Mouse (Mus musculus) spleen, postnatal 10 days (tissue): ENCODE results near the gene Ptprg.
"Not testable (repeated sequence)": the region's sequence is repeated elsewhere in the genome, so short reads cannot be mapped to it uniquely, and the experiment has no call there.

Experiments used
- DNase-seq, 2 experiments: peaks; one replicate each; pipeline ENCODE4 v3.0.0; 2021 to 2022; ENCODE audit warnings: low spot score in 2 of 2

The Ptprg gene

GRCm38 (mm10) chr14:11960269-11961121, 407.2 kb downstream of the Ptprg start:
- DNase-seq, result no peak

GRCm38 (mm10) chr14:11962101-11962500, 408.8 kb downstream of the Ptprg start:
- no peak for DNase-seq

GRCm38 (mm10) chr14:11962561-11962960, 409.2 kb downstream of the Ptprg start:
- DNase-seq, result no peak

GRCm38 (mm10) chr14:11963791-11964190, 410.5 kb downstream of the Ptprg start:
- no peak for DNase-seq

GRCm38 (mm10) chr14:11964326-11964725, 411.0 kb downstream of the Ptprg start:
- DNase-seq, result not testable (repeated sequence)

GRCm38 (mm10) chr14:11965878-11966277, 412.5 kb downstream of the Ptprg start:
- DNase-seq, result no peak

- no peak for DNase-seq
Observed at GRCm38 (mm10) chr14:11981764-11982163, 428.4 kb downstream of the Ptprg start.

GRCm38 (mm10) chr14:11983031-11983430, 429.7 kb downstream of the Ptprg start:
- DNase-seq, result no peak

- DNase-seq, result no peak
Observed at GRCm38 (mm10) chr14:11984086-11984485, 430.8 kb downstream of the Ptprg start.

GRCm38 (mm10) chr14:11988975-11989374, 435.6 kb downstream of the Ptprg start:
- DNase-seq, result no peak

- no peak for DNase-seq
Observed at GRCm38 (mm10) chr14:11991151-11991550, 437.8 kb downstream of the Ptprg start.

- DNase-seq, result no peak
Observed at GRCm38 (mm10) chr14:11992111-11992510, 438.8 kb downstream of the Ptprg start.

GRCm38 (mm10) chr14:11992534-11992933, 439.2 kb downstream of the Ptprg start:
- DNase-seq, result no peak

- DNase-seq, result no peak
Observed at GRCm38 (mm10) chr14:11997555-11997954, 444.2 kb downstream of the Ptprg start.

- no peak for DNase-seq
Observed at GRCm38 (mm10) chr14:11998464-11998863, 445.1 kb downstream of the Ptprg start.

GRCm38 (mm10) chr14:12004061-12004460, 450.7 kb downstream of the Ptprg start:
- DNase-seq, result no peak

GRCm38 (mm10) chr14:12011766-12012165, 458.4 kb downstream of the Ptprg start:
- DNase-seq, result no peak

- no peak for DNase-seq
Observed at GRCm38 (mm10) chr14:12025812-12026728, 472.7 kb downstream of the Ptprg start.

GRCm38 (mm10) chr14:12027247-12027646, 473.9 kb downstream of the Ptprg start:
- DNase-seq, result no peak

GRCm38 (mm10) chr14:12029926-12030325, 476.6 kb downstream of the Ptprg start:
- DNase-seq, result no peak

GRCm38 (mm10) chr14:12036530-12037283, 483.4 kb downstream of the Ptprg start:
- no peak for DNase-seq

- DNase-seq, result no peak
Observed at GRCm38 (mm10) chr14:12039743-12040142, 486.4 kb downstream of the Ptprg start.
